ENCODE assay signal across 20 mouse cellular contexts in the genomic region with DNA sequence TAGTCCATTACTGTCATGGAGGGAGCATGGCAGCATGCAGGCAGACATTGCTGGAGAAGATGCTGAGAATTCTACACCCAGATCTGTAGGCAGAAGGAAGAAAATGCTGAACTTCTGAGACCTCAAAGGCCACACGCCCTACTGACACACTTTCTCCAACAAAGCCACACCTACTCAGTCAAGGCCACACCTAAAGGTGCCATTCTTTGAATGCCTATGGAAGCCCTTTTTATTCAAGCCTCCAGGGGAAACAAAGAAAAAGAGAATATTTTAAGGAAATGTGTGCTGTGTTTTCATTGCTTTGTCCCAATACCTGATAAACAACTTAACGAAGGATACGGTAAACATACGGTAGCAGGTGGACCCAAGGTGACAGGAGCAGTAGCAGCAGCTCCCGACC. TPM values are rescaled to one million over a fixed set of nuclear protein-coding genes. Genes with fewer than 3 reads are reported as not detected.
"Had no signal": no experiment of that assay in that cellular context is flagged by ENCODE, and none has a peak within 500 bp of the region (broad histone marks: within the 10 kb centered on the region; RNA-seq: fewer than 3 reads in every experiment).

No protein-coding gene starts in this region.

- H3K4me3 ChIP-seq: midbrain, embryonic 10.5 days; midbrain, embryonic 12.5 days; myocyte; neural tube, embryonic 13.5 days; neural tube, embryonic 15.5 days; stomach, embryonic 15.5 days had no signal

- H3K9ac ChIP-seq: lung, embryonic 14.5 days; midbrain, embryonic 12.5 days; neural tube, embryonic 13.5 days; neural tube, embryonic 15.5 days; stomach, embryonic 15.5 days had no signal

- H3K9me3 ChIP-seq: neural tube, embryonic 13.5 days; neural tube, embryonic 15.5 days; stomach, embryonic 15.5 days had no signal

- H3K27ac ChIP-seq: midbrain, embryonic 10.5 days; midbrain, embryonic 12.5 days; neural tube, embryonic 13.5 days; neural tube, embryonic 15.5 days; stomach, embryonic 15.5 days; stomach, postnatal 0 days had no signal

- H3K36me3 ChIP-seq: midbrain, embryonic 10.5 days; midbrain, embryonic 12.5 days; neural tube, embryonic 13.5 days; neural tube, embryonic 15.5 days; stomach, embryonic 15.5 days had no signal

- DNase-seq: lung, adult 18-20 months; lung, embryonic 14.5 days; lung, postnatal 10 days; lung, postnatal 4 days; midbrain, embryonic 14.5 days; retina, postnatal 1 day; right cerebral cortex, adult 18-20 months; right cerebral cortex, postnatal 25 days; right cerebral cortex, postnatal 4 days; thymus, adult 2 months; thymus, postnatal 25 days; thymus, postnatal 4 days had no signal

RNA-seq across cellular contexts. Expression of a gene that starts 3.1 kb away (rescaled TPM):
- polyA plus RNA-seq: small intestine, adult 2 months had no signal
